Mouse (Mus musculus): ENCODE measurements at regions not wholly inside any gene's neighbourhood (a gene's known extent, or its start where the extent isn't known, plus 50 kb on each side); places are given as distances from the start of the nearest gene placed in this dataset.

GRCm38 (mm10) chr6:121556481-121556880, 78.7 kb upstream of the A2m start:
- TF ChIP-seq CTCF (IDR thresholded peaks at IDR 0.05; ENCODE audit: borderline replicate concordance, insufficient read depth, low read length) (no peak), POLR2A (IDR thresholded peaks at IDR 0.05; ENCODE audit: low read depth, low read length) (no peak)

All from embryonic fibroblast, embryonic 13.5 days (primary cell).